Mouse (Mus musculus) stomach, postnatal 0 days (tissue): ENCODE measurements at regions not wholly inside any gene's neighbourhood (a gene's known extent, or its start where the extent isn't known, plus 50 kb on each side); places are given as distances from the start of the nearest gene placed in this dataset.

Experiments used
- CTCF ChIP-seq: IDR thresholded peaks from 2 replicates; pipeline ENCODE4 v1.5.1; 2016; ENCODE audit warnings: antibody characterized with exemption, low read depth, mild to moderate bottlenecking, moderate library complexity
- EP300 ChIP-seq: optimal IDR thresholded peaks from 2 replicates; pipeline ENCODE3; 2016; ENCODE audit warnings: antibody characterized with exemption

DNA sequence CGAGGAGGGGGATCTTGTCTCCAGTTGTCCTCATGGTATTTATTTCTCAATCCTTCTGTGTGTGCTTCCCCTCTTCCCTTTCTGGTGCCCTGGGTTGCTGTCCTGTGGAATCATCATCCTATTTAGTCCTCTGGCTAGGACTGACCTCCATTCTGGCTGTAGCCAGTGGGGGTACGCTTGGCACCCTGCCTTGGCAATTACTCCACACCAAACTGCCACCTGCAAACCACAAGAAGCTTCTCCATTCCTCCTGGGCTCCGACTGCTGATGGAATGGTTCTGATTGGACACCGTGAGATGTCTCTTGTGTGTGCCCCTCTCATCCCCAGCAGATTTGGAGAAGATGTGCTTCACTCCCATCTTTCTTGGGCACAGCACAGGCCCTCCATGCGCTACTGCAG lies 322.5 kb downstream of the Abcc12 start:
- TF ChIP-seq EP300 (no peak), CTCF (no peak)
